12 mouse cellular contexts compared by ENCODE assay signal in the genomic region with DNA sequence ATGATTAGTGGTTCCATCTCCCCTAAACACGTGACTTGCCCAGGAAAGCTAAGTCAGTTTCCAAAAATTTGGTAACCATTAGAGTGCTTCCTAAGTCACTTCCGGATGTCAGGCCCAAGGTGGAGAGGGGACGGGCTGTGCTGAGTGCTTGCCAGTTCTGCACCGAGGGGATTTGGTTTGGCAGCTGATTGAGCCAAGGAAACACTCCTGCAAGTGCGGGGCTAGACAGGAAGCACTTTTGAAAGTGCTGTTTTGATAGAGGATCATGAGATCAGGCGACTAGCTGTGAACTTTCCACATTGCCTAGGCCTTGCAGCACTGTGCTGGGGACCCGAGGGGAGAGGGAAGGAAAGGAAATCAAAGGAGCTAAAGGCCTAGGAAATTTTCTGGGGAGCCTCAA.
DNase-seq lines count a peak whose midpoint lies in the region; ATAC-seq and TF ChIP-seq lines count a peak whose summit lies in the region.
"Had no signal": no experiment of that assay in that cellular context is flagged by ENCODE, and none has a peak within 500 bp of the region (broad histone marks: within the 10 kb centered on the region; RNA-seq: fewer than 3 reads in every experiment).

No protein-coding gene starts in this region.

- intact Hi-C loops in left cerebral cortex, adult 2 months (cut with DNase I) = no loop called here

- no peak for ATAC-seq in liver, embryonic 12.5 days
- ATAC-seq in heart, embryonic 14.5 days (ENCODE audit: insufficient number of reproducible peaks, insufficient read depth, low FRiP score, low read depth) = no peak
- ATAC-seq in kidney, embryonic 16.5 days (ENCODE audit: low FRiP score, low TSS enrichment) = 0 out of 2 replicates have a peak, but pooled peaks have one; percentile 42
- ATAC-seq in forebrain, embryonic 13.5 days = no peak
- ATAC-seq: forebrain, embryonic 16.5 days; intestine, embryonic 15.5 days had no signal

- no peaks in the 10 kb centered on the region for H3K36me3 ChIP-seq in liver, adult 2 months (ENCODE audit: control insufficient read depth, insufficient read depth, low read length)
- H3K36me3 ChIP-seq in liver, embryonic 12.5 days = no peaks in the 10 kb centered on the region
- no peaks in the 10 kb centered on the region for H3K36me3 ChIP-seq in heart, embryonic 14.5 days (ENCODE audit: control insufficient read depth, insufficient read depth, low read length)
- H3K36me3 ChIP-seq in kidney, embryonic 16.5 days (ENCODE audit: insufficient read depth, low read length) = no peaks in the 10 kb centered on the region
- no peaks in the 10 kb centered on the region for H3K36me3 ChIP-seq in forebrain, embryonic 13.5 days (ENCODE audit: poor library complexity, severe bottlenecking)
- H3K36me3 ChIP-seq: intestine, embryonic 15.5 days; limb, embryonic 13.5 days had no signal

- H3K4me1 ChIP-seq in liver, adult 2 months (ENCODE audit: control insufficient read depth, insufficient read depth, low read length) = peaks cover 4% of the 10 kb centered on the region; the same call in 1 of the 2 replicates
- peaks cover 4% of the 10 kb centered on the region; the same call in 1 of the 2 replicates for H3K4me1 ChIP-seq in liver, embryonic 12.5 days
- H3K4me1 ChIP-seq in heart, embryonic 14.5 days (ENCODE audit: control insufficient read depth in 2 of 2, insufficient read depth in 2 of 2, low read length in 2 of 2) = peaks cover 19 to 28% of the 10 kb centered on the region in 2 experiments
- H3K4me1 ChIP-seq in kidney, embryonic 16.5 days (ENCODE audit: insufficient read depth, low read length) = peaks cover 50% of the 10 kb centered on the region
- H3K4me1 ChIP-seq in forebrain, embryonic 13.5 days = peaks cover 7% of the 10 kb centered on the region; the same call in 1 of the 2 replicates

- TF ChIP-seq CTCF in liver, adult 2 months (IDR thresholded peaks at IDR 0.05; ENCODE audit: low read depth, low read length) = no peak
- no peak for TF ChIP-seq CTCF in left cerebral cortex, adult 2 months (IDR thresholded peaks at IDR 0.05)

- 78% methylated on average over 7 of the region's 7 CpGs for WGBS in liver, adult 2 months
- 32% methylated on average over 7 of the region's 7 CpGs for WGBS in liver, embryonic 12.5 days (ENCODE audit: insufficient replicate concordance)
- WGBS in heart, embryonic 14.5 days = 28% methylated on average over 7 of the region's 7 CpGs
- 42% methylated on average over 7 of the region's 7 CpGs for WGBS in kidney, embryonic 16.5 days
- WGBS in forebrain, embryonic 13.5 days = 75% methylated on average over 7 of the region's 7 CpGs

- H3K9ac ChIP-seq in liver, adult 2 months (ENCODE audit: low read depth, low read length) = no peak overlapping the region
- no peak overlapping the region for H3K9ac ChIP-seq in liver, embryonic 12.5 days
- H3K9ac ChIP-seq in heart, embryonic 14.5 days (ENCODE audit: low read length) = no peak overlapping the region
- no peak overlapping the region for H3K9ac ChIP-seq in kidney, embryonic 16.5 days (replicated peaks; ENCODE audit: low read length)
- no peak overlapping the region for H3K9ac ChIP-seq in forebrain, embryonic 13.5 days
- H3K9ac ChIP-seq: intestine, embryonic 15.5 days; limb, embryonic 13.5 days had no signal

- no peak overlapping the region for H3K27ac ChIP-seq in liver, adult 2 months (replicated peaks; ENCODE audit: insufficient read depth, low read depth, low read length)
- H3K27ac ChIP-seq in liver, embryonic 12.5 days = no peak overlapping the region
- H3K27ac ChIP-seq in heart, embryonic 14.5 days (replicated peaks in 1 of 2; ENCODE audit: control insufficient read depth in 1 of 2, insufficient read depth in 1 of 2, low read depth in 2 of 2, low read length in 2 of 2) = 0 out of 4 replicates have a peak overlapping the region, but pooled peaks of 1 of the 2 experiments have one; percentile 6
- H3K27ac ChIP-seq in kidney, embryonic 16.5 days (ENCODE audit: low read length) = no peak overlapping the region
- no peak overlapping the region for H3K27ac ChIP-seq in left cerebral cortex, adult 2 months
- H3K27ac ChIP-seq in forebrain, embryonic 13.5 days = no peak overlapping the region
- H3K27ac ChIP-seq: intestine, embryonic 15.5 days; limb, embryonic 13.5 days had no signal

- no peaks in the 10 kb centered on the region for H3K27me3 ChIP-seq in liver, adult 2 months (ENCODE audit: control insufficient read depth, insufficient read depth, low read length)
- H3K27me3 ChIP-seq in liver, embryonic 12.5 days (replicated peaks) = peaks cover 6% of the 10 kb centered on the region; the same call in 1 of the 2 replicates
- H3K27me3 ChIP-seq in heart, embryonic 14.5 days (ENCODE audit: control insufficient read depth, insufficient read depth, low read length) = no peaks in the 10 kb centered on the region
- 0 out of 2 replicates have a peak, but pooled peaks cover 2% of the 10 kb centered on the region for H3K27me3 ChIP-seq in kidney, embryonic 16.5 days (ENCODE audit: insufficient read depth, low read length)
- H3K27me3 ChIP-seq in forebrain, embryonic 13.5 days = no peaks in the 10 kb centered on the region
- H3K27me3 ChIP-seq: intestine, embryonic 15.5 days; limb, embryonic 13.5 days had no signal

- H3K4me3 ChIP-seq in liver, adult 2 months (ENCODE audit: insufficient read depth, low read depth, low read length) = no peak overlapping the region
- H3K4me3 ChIP-seq in liver, embryonic 12.5 days = no peak overlapping the region
- H3K4me3 ChIP-seq in heart, embryonic 14.5 days (ENCODE audit: control insufficient read depth in 1 of 2, insufficient read depth in 1 of 2, low read depth in 1 of 2, low read length in 2 of 2) = no peak overlapping the region
- H3K4me3 ChIP-seq in kidney, embryonic 16.5 days (ENCODE audit: low read length) = no peak overlapping the region
- no peak overlapping the region for H3K4me3 ChIP-seq in left cerebral cortex, adult 2 months
- no peak overlapping the region for H3K4me3 ChIP-seq in forebrain, embryonic 13.5 days
- H3K4me3 ChIP-seq: intestine, embryonic 15.5 days; limb, embryonic 13.5 days had no signal

- H3K4me2 ChIP-seq in liver, embryonic 12.5 days = no peak overlapping the region
- H3K4me2 ChIP-seq in heart, embryonic 14.5 days (ENCODE audit: low read length) = peak overlapping the region; percentile 2; the same call in 1 of the 2 replicates
- no peak overlapping the region for H3K4me2 ChIP-seq in kidney, embryonic 16.5 days (replicated peaks; ENCODE audit: low read depth, low read length)
- no peak overlapping the region for H3K4me2 ChIP-seq in forebrain, embryonic 13.5 days
- H3K4me2 ChIP-seq: intestine, embryonic 15.5 days; limb, embryonic 13.5 days had no signal

- peak; percentile 10 for DNase-seq in liver, adult 2 months (ENCODE audit: extremely low read depth, low read depth, low spot score)
- DNase-seq in lung, postnatal 4 days = peak; percentile 23 to 58
- no peak for DNase-seq in left cerebral cortex, adult 2 months (ENCODE audit: extremely low spot score in 1 of 2, low spot score in 2 of 2)
- DNase-seq in right cerebral cortex, adult 2 months (ENCODE audit: low spot score in 2 of 2) = no peak
- DNase-seq: cerebellum, adult 9-11 months had no signal

- no peaks in the 10 kb centered on the region for H3K79me2 ChIP-seq in liver, adult 2 months (ENCODE audit: control insufficient read depth, insufficient read depth, low read length)

- no peak for TF ChIP-seq POLR2A in liver, adult 2 months (IDR thresholded peaks at IDR 0.05; ENCODE audit: extremely low read depth, insufficient read depth, low read length)

- H3K9me3 ChIP-seq in liver, embryonic 12.5 days (replicated peaks) = no peaks in the 10 kb centered on the region
- H3K9me3 ChIP-seq in heart, embryonic 14.5 days (ENCODE audit: control insufficient read depth, low read length) = no peaks in the 10 kb centered on the region
- no peaks in the 10 kb centered on the region for H3K9me3 ChIP-seq in kidney, embryonic 16.5 days (ENCODE audit: low read length)
- no peaks in the 10 kb centered on the region for H3K9me3 ChIP-seq in forebrain, embryonic 13.5 days (replicated peaks)
- H3K9me3 ChIP-seq: intestine, embryonic 15.5 days; limb, embryonic 13.5 days had no signal

Comparison
In these comparisons a context has a peak if more than half of its experiments do, and no peak if none do; other contexts are left out.
1. DNase-seq: peak in liver, adult 2 months (single experiment) and lung, postnatal 4 days (2 of 2); none in left cerebral cortex, adult 2 months (0 of 2) and right cerebral cortex, adult 2 months (0 of 2).